Mouse (Mus musculus) stomach, embryonic 15.5 days (tissue): ENCODE results near the gene Dnmt3c. TPM values are rescaled to one million over a fixed set of nuclear protein-coding genes. Genes with fewer than 3 reads are reported as not detected.
"Not testable (repeated sequence)": the region's sequence is repeated elsewhere in the genome, so short reads cannot be mapped to it uniquely, and the experiment has no call there.

Experiments
- ATAC-seq: fragments of 200-750 bp; cut with Nextera tagmentation; 2 replicates; pipeline ENCODE4 v1.8.0; 2017; ENCODE audit warnings: low read depth, moderate number of reproducible peaks, moderate TSS enrichment; ENCODE audit not compliant: insufficient read depth, low FRiP score
- H3K27ac ChIP-seq: fragments of 300-500 bp; sonication (generic); 2 replicates; pipeline ENCODE4 v1.5.1; 2015; ENCODE audit warnings: mild to moderate bottlenecking, inconsistent platforms
- H3K27me3 ChIP-seq: fragments of 300-500 bp; sonication (generic); replicated peaks from 2 replicates; pipeline ENCODE4 v1.6.1; 2015; ENCODE audit warnings: inconsistent platforms
- H3K36me3 ChIP-seq: fragments of 300-500 bp; sonication (generic); 2 replicates; pipeline ENCODE4 v1.6.1; 2015; ENCODE audit warnings: inconsistent platforms
- H3K4me1 ChIP-seq: fragments of 300-500 bp; sonication (generic); 2 replicates; pipeline ENCODE4 v1.6.1; 2015; ENCODE audit warnings: inconsistent platforms
- H3K4me2 ChIP-seq: fragments of 300-500 bp; sonication (generic); 2 replicates; pipeline ENCODE4 v1.6.1; 2015; ENCODE audit warnings: mild to moderate bottlenecking, inconsistent platforms
- H3K4me3 ChIP-seq: fragments of 300-500 bp; sonication (generic); replicated peaks from 2 replicates; pipeline ENCODE4 v1.5.1; 2015; ENCODE audit warnings: inconsistent platforms
- H3K9ac ChIP-seq: fragments of 300-500 bp; sonication (generic); 2 replicates; pipeline ENCODE4 v1.6.1; 2015; ENCODE audit warnings: inconsistent platforms
- H3K9me3 ChIP-seq: fragments of 300-500 bp; sonication (generic); 2 replicates; pipeline ENCODE4 v1.6.1; 2016; ENCODE audit warnings: inconsistent platforms
- WGBS: fragments of 180-500 bp; shearing (Covaris S2); methylation state at CpG from one replicate; pipeline ENCODE4 v1.1.7; 2015; 5-methylcytosine and 5-hydroxymethylcytosine counted together
- polyA plus RNA-seq: library from polyadenylated mRNA; unstranded; fragments of >200 nt; fragmentation: Nextera tagmentation; extraction: Ambion mirVana; gene quantifications from 2 replicates; pipeline ENCODE4 v1.2.1, GENCODE M21; 2015

Gene Dnmt3c
- polyA plus RNA-seq, 1 experiment from 2014 or later, result 0.06 TPM

DNA sequence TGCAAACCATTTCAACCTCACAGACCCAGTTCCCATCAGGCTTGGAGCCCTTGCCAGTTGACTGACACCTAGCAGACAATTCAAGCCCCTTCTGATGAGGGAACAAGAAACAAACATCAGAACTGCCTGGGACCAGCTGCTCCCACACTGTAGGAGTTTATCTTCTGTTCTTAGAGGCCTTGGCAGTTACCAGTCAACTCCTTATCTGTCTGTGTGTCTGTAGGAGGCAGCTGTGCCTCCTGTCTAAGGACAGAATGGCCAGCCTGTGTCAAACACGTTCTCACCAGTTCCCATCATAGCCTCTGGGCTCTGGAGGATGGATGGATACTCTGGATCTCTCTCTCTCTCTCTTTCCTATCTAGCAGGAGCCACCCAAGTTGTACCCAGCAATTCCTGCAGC is 21.1 kb upstream of the Dnmt3c start:
- not testable (repeated sequence) for H3K27ac ChIP-seq, H3K9ac ChIP-seq, H3K9me3 ChIP-seq, H3K4me3 ChIP-seq, H3K4me2 ChIP-seq, H3K27me3 ChIP-seq, H3K4me1 ChIP-seq, H3K36me3 ChIP-seq
- 70% methylated on average over 1 of the region's 1 CpGs for WGBS
- ATAC-seq, result peak; percentile 31; the same call in 1 of the 2 replicates

- WGBS, result 87% methylated on average over 6 of the region's 6 CpGs
- Histone ChIP-seq H3K9ac (no peak overlapping the region), H3K4me1 (no peaks in the 10 kb centered on the region), H3K27me3 (no peaks in the 10 kb centered on the region), H3K36me3 (0 out of 2 replicates have a peak, but pooled peaks cover 6% of the 10 kb centered on the region), H3K4me2 (no peak overlapping the region), H3K27ac (no peak overlapping the region), H3K9me3 (no peaks in the 10 kb centered on the region), H3K4me3 (no peak overlapping the region)
- no peak for ATAC-seq
Observed at GRCm38 (mm10) chr2:153676944-153677343, 19.5 kb upstream of the Dnmt3c start.

DNA sequence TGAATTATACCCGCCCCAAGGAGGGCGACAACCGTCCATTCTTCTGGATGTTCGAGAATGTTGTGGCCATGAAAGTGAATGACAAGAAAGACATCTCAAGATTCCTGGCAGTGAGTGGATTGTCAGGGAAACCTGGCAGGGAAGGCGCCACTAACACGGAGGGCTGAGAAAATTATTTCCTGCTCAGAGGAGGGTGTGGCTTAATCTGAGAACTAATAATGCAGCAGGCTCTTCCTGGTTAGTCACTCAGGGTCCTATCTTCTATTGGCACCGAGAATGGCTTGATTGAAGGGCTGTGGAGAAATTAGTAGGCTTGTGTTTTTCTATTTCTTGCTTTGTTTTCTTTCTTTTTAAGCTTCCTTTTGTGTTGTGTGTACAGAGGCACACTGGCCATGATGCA is 18.9 kb upstream of the Dnmt3c start:
- no peaks in the 10 kb centered on the region for H3K4me1 ChIP-seq
- no peak overlapping the region for H3K4me3 ChIP-seq
- 80% methylated on average over 7 of the region's 7 CpGs for WGBS
- no peak overlapping the region for H3K27ac ChIP-seq
- no peak for ATAC-seq
- no peaks in the 10 kb centered on the region for H3K9me3 ChIP-seq
- no peaks in the 10 kb centered on the region for H3K27me3 ChIP-seq
- no peak overlapping the region for H3K4me2 ChIP-seq
- 0 out of 2 replicates have a peak, but pooled peaks cover 6% of the 10 kb centered on the region for H3K36me3 ChIP-seq
- H3K9ac ChIP-seq, result no peak overlapping the region

DNA sequence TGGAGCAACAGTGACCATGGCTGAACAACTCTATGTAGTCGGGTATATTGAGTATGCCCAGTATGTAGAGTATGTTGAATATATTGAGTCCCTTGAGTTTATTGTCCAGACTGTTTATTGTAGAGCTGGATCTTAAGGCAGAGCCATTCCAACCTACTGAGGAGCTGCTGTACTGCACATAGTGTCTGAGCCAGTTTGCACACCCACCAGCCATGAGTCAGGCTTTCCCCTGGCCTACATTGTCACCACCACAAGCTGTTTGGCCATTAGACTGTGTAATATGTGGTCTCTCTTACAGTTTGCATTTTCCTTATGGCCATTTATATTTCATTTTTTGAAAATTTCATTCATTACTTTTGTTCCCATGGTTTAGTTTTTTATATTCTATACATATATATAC is 16.5 kb upstream of the Dnmt3c start:
- no peak for ATAC-seq
- H3K36me3 ChIP-seq, result no peaks in the 10 kb centered on the region
- no peak overlapping the region for H3K4me2 ChIP-seq
- no peaks in the 10 kb centered on the region for H3K4me1 ChIP-seq
- no peaks in the 10 kb centered on the region for H3K9me3 ChIP-seq
- H3K27me3 ChIP-seq, result no peaks in the 10 kb centered on the region
- WGBS, result 88% methylated on average over 1 of the region's 1 CpGs
- no peak overlapping the region for H3K27ac ChIP-seq
- no peak overlapping the region for H3K9ac ChIP-seq
- no peak overlapping the region for H3K4me3 ChIP-seq

- H3K4me3 ChIP-seq, H3K4me1 ChIP-seq, H3K36me3 ChIP-seq, H3K9me3 ChIP-seq, H3K9ac ChIP-seq, H3K27me3 ChIP-seq, H3K4me2 ChIP-seq, H3K27ac ChIP-seq: not testable (repeated sequence)
- peak; percentile 53; the same call in 1 of the 2 replicates for ATAC-seq
- 78% methylated on average over 7 of the region's 7 CpGs for WGBS
Observed at GRCm38 (mm10) chr2:153693413-153693812, 3.0 kb upstream of the Dnmt3c start.

- Histone ChIP-seq H3K9ac (no peak overlapping the region), H3K36me3 (no peaks in the 10 kb centered on the region), H3K9me3 (no peaks in the 10 kb centered on the region), H3K4me3 (no peak overlapping the region), H3K27me3 (no peaks in the 10 kb centered on the region), H3K4me1 (no peaks in the 10 kb centered on the region), H3K27ac (no peak overlapping the region), H3K4me2 (no peak overlapping the region)
- 67% methylated on average over 19 of the region's 19 CpGs for WGBS
- ATAC-seq, result no peak
Observed at GRCm38 (mm10) chr2:153694462-153695085, 1.9 kb upstream of the Dnmt3c start.

- H3K27ac ChIP-seq, result no peak overlapping the region
- H3K4me1 ChIP-seq, result no peaks in the 10 kb centered on the region
- no peaks in the 10 kb centered on the region for H3K9me3 ChIP-seq
- whole genome bisulfite sequencing, result 40% methylated on average over 6 of the region's 6 CpGs
- H3K4me2 ChIP-seq, result no peak overlapping the region
- H3K9ac ChIP-seq, result no peak overlapping the region
- no peak for ATAC-seq
- H3K27me3 ChIP-seq, result no peaks in the 10 kb centered on the region
- H3K36me3 ChIP-seq, result no peaks in the 10 kb centered on the region
- no peak overlapping the region for H3K4me3 ChIP-seq
Observed at GRCm38 (mm10) chr2:153703389-153703788, 6.9 kb downstream of the Dnmt3c start.

- H3K27me3 ChIP-seq, result no peaks in the 10 kb centered on the region
- no peaks in the 10 kb centered on the region for H3K36me3 ChIP-seq
- H3K4me2 ChIP-seq, result no peak overlapping the region
- H3K9ac ChIP-seq, result no peak overlapping the region
- WGBS, result 44% methylated on average over 8 of the region's 8 CpGs
- no peak for ATAC-seq
- H3K9me3 ChIP-seq, result no peaks in the 10 kb centered on the region
- H3K4me3 ChIP-seq, result no peak overlapping the region
- H3K4me1 ChIP-seq, result no peaks in the 10 kb centered on the region
- no peak overlapping the region for H3K27ac ChIP-seq
Observed at GRCm38 (mm10) chr2:153710701-153711330, 14.4 kb downstream of the Dnmt3c start.

GRCm38 (mm10) chr2:153712646-153713091 is 16.2 kb downstream of the Dnmt3c start:
- no peaks in the 10 kb centered on the region for H3K9me3 ChIP-seq
- H3K27me3 ChIP-seq, result no peaks in the 10 kb centered on the region
- WGBS, result 66% methylated on average over 3 of the region's 3 CpGs
- no peaks in the 10 kb centered on the region for H3K36me3 ChIP-seq
- H3K27ac ChIP-seq, result 0 out of 2 replicates have a peak overlapping the region, but pooled peaks have one; percentile 11
- H3K4me3 ChIP-seq, result no peak overlapping the region
- ATAC-seq, result peak; percentile 18; the same call in 1 of the 2 replicates
- H3K4me2 ChIP-seq, result no peak overlapping the region
- no peaks in the 10 kb centered on the region for H3K4me1 ChIP-seq
- H3K9ac ChIP-seq, result no peak overlapping the region

DNA sequence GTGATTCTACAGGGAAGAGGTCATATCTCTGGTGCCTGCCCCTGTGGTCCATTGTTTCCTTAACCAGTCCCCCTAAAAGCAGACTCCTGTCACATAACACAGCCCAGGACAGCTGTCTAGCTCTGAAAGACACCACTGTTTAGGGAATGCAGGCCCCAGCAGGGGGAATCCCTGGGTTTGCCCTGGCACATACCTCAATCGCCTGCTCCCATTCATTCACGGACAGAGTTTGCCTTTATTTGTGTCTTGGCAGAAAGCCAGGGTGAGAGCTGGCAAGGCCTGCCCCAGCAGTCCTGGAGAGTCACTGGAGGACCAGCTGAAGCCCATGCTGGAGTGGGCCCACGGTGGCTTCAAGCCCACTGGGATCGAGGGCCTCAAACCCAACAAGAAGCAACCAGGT is 16.8 kb downstream of the Dnmt3c start:
- H3K4me3 ChIP-seq, result no peak overlapping the region
- no peak overlapping the region for H3K9ac ChIP-seq
- 0 out of 2 replicates have a peak overlapping the region, but pooled peaks have one; percentile 11 for H3K27ac ChIP-seq
- H3K36me3 ChIP-seq, result no peaks in the 10 kb centered on the region
- no peaks in the 10 kb centered on the region for H3K27me3 ChIP-seq
- H3K9me3 ChIP-seq, result no peaks in the 10 kb centered on the region
- no peak overlapping the region for H3K4me2 ChIP-seq
- no peaks in the 10 kb centered on the region for H3K4me1 ChIP-seq
- 41% methylated on average over 4 of the region's 4 CpGs for WGBS
- peak; percentile 72; the same call in 1 of the 2 replicates for ATAC-seq

GRCm38 (mm10) chr2:153717861-153718260 is 21.4 kb downstream of the Dnmt3c start:
- H3K27ac ChIP-seq, H3K9me3 ChIP-seq, H3K4me1 ChIP-seq, H3K36me3 ChIP-seq, ATAC-seq, H3K9ac ChIP-seq, H3K4me2 ChIP-seq, H3K27me3 ChIP-seq, H3K4me3 ChIP-seq: not testable (repeated sequence)
- WGBS, result 62% methylated on average over 3 of the region's 3 CpGs

DNA sequence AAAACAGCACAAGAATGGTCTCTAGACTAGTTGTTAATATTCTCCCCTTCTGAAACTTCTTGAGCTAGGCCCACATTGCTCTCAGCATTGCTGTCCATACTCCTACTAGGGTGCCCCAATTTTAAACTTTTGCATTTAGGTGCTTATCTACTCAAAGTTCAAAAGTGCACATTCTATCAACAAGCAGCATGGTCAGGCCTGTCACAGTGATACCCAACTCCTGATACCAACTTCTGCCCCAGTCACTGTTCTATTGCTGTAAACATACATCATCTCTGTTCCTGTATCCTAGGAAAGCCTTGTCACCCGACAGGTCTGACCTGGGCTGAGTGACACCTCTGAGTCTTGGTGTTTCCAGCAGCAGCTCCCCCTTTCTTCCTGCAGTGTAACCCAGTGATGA is 26.6 kb downstream of the Dnmt3c start:
- no peaks in the 10 kb centered on the region for H3K27me3 ChIP-seq
- 78% methylated on average over 1 of the region's 1 CpGs for WGBS

More for the DNA sequence above, 26.6 kb downstream of the Dnmt3c start:
- Histone ChIP-seq H3K4me3 (no peak overlapping the region), H3K4me2 (no peak overlapping the region), H3K4me1 (no peaks in the 10 kb centered on the region), H3K9ac (no peak overlapping the region), H3K36me3 (no peaks in the 10 kb centered on the region), H3K27ac (no peak overlapping the region), H3K9me3 (no peaks in the 10 kb centered on the region)
- ATAC-seq, result no peak
